Mouse (Mus musculus): Measurements from ENCODE around the gene Xrn2. TPM values are rescaled to one million over a fixed set of nuclear protein-coding genes. Genes with fewer than 3 reads are reported as not detected.
"Not testable (repeated sequence)": the region's sequence is repeated elsewhere in the genome, so short reads cannot be mapped to it uniquely, and the experiment has no call there.

Xrn2 gene
- total RNA-seq (2021) = 10 to 100 TPM; 40.1 to 42.6 TPM

- peak; percentile 98 for DNase-seq (ENCODE audit: low spot score in 2 of 2)
- intact Hi-C loops (cut with DNase I) = no loop called here
These were observed at the start of gene Xrn2 for GRCm38 (mm10) chr2:147012623-147013184. TSS of gene Xrn2 (plus strand) at chr2:147012996.

GRCm38 (mm10) chr2:146975024-146975423 lies 37.8 kb upstream of the Xrn2 start:
- intact Hi-C loops (cut with DNase I) = no loop called here
- no peak for DNase-seq (ENCODE audit: low spot score in 2 of 2)

- DNase-seq (ENCODE audit: low spot score in 2 of 2) = no peak
- intact Hi-C loops (cut with DNase I) = no loop called here
These were observed 37.3 kb upstream of the Xrn2 start for GRCm38 (mm10) chr2:146975453-146976028.

GRCm38 (mm10) chr2:146982786-146983185 lies 30.0 kb upstream of the Xrn2 start:
- intact Hi-C loops (cut with DNase I) = no loop called here
- no peak for DNase-seq (ENCODE audit: low spot score in 2 of 2)

GRCm38 (mm10) chr2:146984831-146985230 lies 28.0 kb upstream of the Xrn2 start:
- DNase-seq (ENCODE audit: low spot score in 2 of 2) = no peak
- intact Hi-C loops (cut with DNase I) = no loop called here

GRCm38 (mm10) chr2:146985807-146986206 lies 27.0 kb upstream of the Xrn2 start:
- DNase-seq (ENCODE audit: low spot score in 2 of 2) = no peak
- intact Hi-C loops (cut with DNase I) = no loop called here

- intact Hi-C loops (cut with DNase I) = no loop called here
These were observed 26.4 kb upstream of the Xrn2 start for GRCm38 (mm10) chr2:146986429-146986828.

GRCm38 (mm10) chr2:147007265-147007664 lies 5.5 kb upstream of the Xrn2 start:
- no peak for DNase-seq (ENCODE audit: low spot score in 2 of 2)
- intact Hi-C loops (cut with DNase I) = no loop called here

More at GRCm38 (mm10) chr2:146986429-146986828, 26.4 kb upstream of the Xrn2 start:
- no peak for DNase-seq (ENCODE audit: low spot score in 2 of 2)

- intact Hi-C loops (cut with DNase I) = no loop called here
- DNase-seq (ENCODE audit: low spot score in 2 of 2) = no peak
These were observed 3.7 kb upstream of the Xrn2 start for GRCm38 (mm10) chr2:147009084-147009483.

GRCm38 (mm10) chr2:147010141-147010540 lies 2.7 kb upstream of the Xrn2 start:
- intact Hi-C loops (cut with DNase I) = no loop called here
- no peak for DNase-seq (ENCODE audit: low spot score in 2 of 2)

GRCm38 (mm10) chr2:147010952-147011351 lies 1.8 kb upstream of the Xrn2 start:
- no peak for DNase-seq (ENCODE audit: low spot score in 2 of 2)
- intact Hi-C loops (cut with DNase I) = no loop called here

- no peak for DNase-seq (ENCODE audit: low spot score in 2 of 2)
- intact Hi-C loops (cut with DNase I) = no loop called here
These were observed 1.2 kb upstream of the Xrn2 start for GRCm38 (mm10) chr2:147011474-147012140.

GRCm38 (mm10) chr2:147012141-147012622 lies 614 bp upstream of the Xrn2 start:
- intact Hi-C loops (cut with DNase I) = no loop called here
- no peak for DNase-seq (ENCODE audit: low spot score in 2 of 2)

- intact Hi-C loops (cut with DNase I) = no loop called here
- DNase-seq (ENCODE audit: low spot score in 2 of 2) = peak in 1 of 2 experiments; percentile 72
These were observed 586 bp downstream of the Xrn2 start for GRCm38 (mm10) chr2:147013194-147013969.

- intact Hi-C loops (cut with DNase I) = no loop called here
- no peak for DNase-seq (ENCODE audit: low spot score in 2 of 2)
These were observed 1.5 kb downstream of the Xrn2 start for GRCm38 (mm10) chr2:147014101-147014886.

GRCm38 (mm10) chr2:147022041-147022440 lies 9.2 kb downstream of the Xrn2 start:
- DNase-seq (ENCODE audit: low spot score in 2 of 2); intact Hi-C loops (cut with DNase I): not testable (repeated sequence)

GRCm38 (mm10) chr2:147023067-147023466 lies 10.3 kb downstream of the Xrn2 start:
- no peak for DNase-seq (ENCODE audit: low spot score in 2 of 2)
- intact Hi-C loops (cut with DNase I) = no loop called here

- no peak for DNase-seq (ENCODE audit: low spot score in 2 of 2)
- intact Hi-C loops (cut with DNase I) = no loop called here
These were observed 10.8 kb downstream of the Xrn2 start for GRCm38 (mm10) chr2:147023560-147023959.

GRCm38 (mm10) chr2:147033065-147033464 lies 20.3 kb downstream of the Xrn2 start:
- intact Hi-C loops (cut with DNase I) = no loop called here
- no peak for DNase-seq (ENCODE audit: low spot score in 2 of 2)
